Mouse (Mus musculus): ENCODE results near the gene A730071L15Rik.

DNA sequence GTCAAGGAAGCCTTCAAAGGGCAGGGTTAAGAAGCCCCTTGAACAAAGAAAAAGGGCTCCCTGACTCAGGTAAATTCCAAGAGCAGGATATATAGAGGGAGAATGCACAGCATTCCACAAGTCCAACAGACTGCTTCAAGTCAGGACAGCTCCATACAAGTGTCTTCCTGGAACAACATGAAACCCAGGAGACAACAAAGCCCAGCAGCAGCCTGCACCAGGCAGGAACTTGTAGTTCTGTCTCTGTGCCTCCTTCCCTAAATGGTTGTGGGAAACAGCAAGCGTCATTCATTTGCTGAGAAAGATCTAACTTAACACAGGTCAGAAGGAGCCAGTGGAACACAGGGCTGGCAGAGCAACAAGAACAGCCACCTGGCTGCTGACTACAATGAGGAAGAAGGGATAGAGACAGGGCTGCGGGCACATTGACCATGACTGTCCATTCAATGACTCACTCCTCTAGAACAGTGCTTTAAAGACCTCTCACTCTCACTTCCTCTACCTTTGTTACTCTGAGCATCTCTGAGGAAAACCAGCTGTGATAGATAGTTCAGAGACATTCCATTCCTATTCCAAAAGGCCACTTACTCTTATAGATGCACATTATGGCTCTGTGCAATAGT, 30.7 kb upstream of the A730071L15Rik start:
- TF ChIP-seq CTCF (IDR thresholded peaks at IDR 0.05; ENCODE audit: borderline replicate concordance, control insufficient read depth, extremely low read depth, insufficient read depth, low read length, poor library complexity), result no peak
- TF ChIP-seq POLR2A (IDR thresholded peaks at IDR 0.05; ENCODE audit: control insufficient read depth, extremely low read depth, insufficient read depth, low read length, poor library complexity), result no peak
